Mouse (Mus musculus): ENCODE measurements around the gene Bicc1. TPM values are rescaled to one million over a fixed set of nuclear protein-coding genes. Genes with fewer than 3 reads are reported as not detected.
A peak's percentile ranks its signal among the peaks of the same experiment; 100 is the strongest.

Gene Bicc1
- polyA plus RNA-seq, 1 experiment from 2014 or later = 37.5 TPM

GRCm38 (mm10) chr10:71140281-71140845 lies 19.1 kb downstream of the Bicc1 start:
- Histone ChIP-seq H3K9ac (no peak overlapping the region), H3K36me3 (no peaks in the 10 kb centered on the region), H3K4me3 (replicated peaks) (no peak overlapping the region), H3K4me2 (replicated peaks) (no peak overlapping the region), H3K4me1 (peaks cover 40% of the 10 kb centered on the region), H3K27ac (replicated peaks) (peak overlapping the region; percentile 79), H3K9me3 (replicated peaks) (no peaks in the 10 kb centered on the region), H3K27me3 (no peaks in the 10 kb centered on the region)
- 44% methylated on average over 6 of the region's 6 CpGs for WGBS
- ATAC-seq (ENCODE audit: insufficient number of reproducible peaks, low FRiP score, low TSS enrichment, low read depth) = no peak

GRCm38 (mm10) chr10:71138852-71139197 lies 20.7 kb downstream of the Bicc1 start:
- WGBS = 66% methylated on average over 2 of the region's 2 CpGs
- no peaks in the 10 kb centered on the region for H3K27me3 ChIP-seq
- no peak for ATAC-seq (ENCODE audit: insufficient number of reproducible peaks, low FRiP score, low TSS enrichment, low read depth)
- H3K27ac ChIP-seq (replicated peaks) = peak overlapping the region; percentile 71
- no peak overlapping the region for H3K4me2 ChIP-seq (replicated peaks)
- no peak overlapping the region for H3K9ac ChIP-seq
- H3K9me3 ChIP-seq (replicated peaks) = no peaks in the 10 kb centered on the region
- no peaks in the 10 kb centered on the region for H3K36me3 ChIP-seq
- H3K4me3 ChIP-seq (replicated peaks) = no peak overlapping the region
- H3K4me1 ChIP-seq = peaks cover 50% of the 10 kb centered on the region

DNA sequence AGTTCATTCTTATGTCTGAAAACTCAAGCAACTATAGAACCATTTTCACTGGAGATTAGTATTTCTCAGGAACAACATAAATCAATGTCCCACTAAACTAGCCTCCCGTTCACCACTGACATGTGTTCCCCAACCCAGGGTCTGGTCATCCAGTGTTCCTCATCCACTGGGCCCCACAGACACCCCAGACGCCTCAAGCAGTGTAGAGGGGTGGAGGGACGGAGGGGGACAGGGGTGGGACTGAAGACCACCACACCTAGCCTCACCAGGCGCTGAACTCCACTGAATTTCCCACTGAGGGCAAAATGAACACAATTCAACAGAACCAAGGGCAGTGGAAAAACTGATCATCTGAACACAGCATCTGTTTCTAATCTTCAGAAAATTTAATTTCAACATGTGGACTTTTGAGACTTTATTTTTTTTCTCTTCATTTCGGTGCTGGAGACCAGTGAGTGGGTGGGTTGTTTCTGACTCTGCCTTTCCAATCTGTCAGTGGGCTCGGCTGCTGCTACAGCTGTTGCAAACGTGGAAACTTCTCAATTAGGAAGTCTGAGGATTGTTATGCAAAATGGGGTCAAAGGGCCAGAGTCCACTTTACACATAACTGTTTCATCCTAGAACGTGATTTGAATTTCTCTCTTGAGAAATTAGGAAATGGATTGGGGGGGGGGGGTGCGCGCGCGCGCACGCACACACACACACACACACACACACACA lies 21.2 kb downstream of the Bicc1 start:
- no peak; the same call in 1 of the 2 replicates for ATAC-seq (ENCODE audit: insufficient number of reproducible peaks, low FRiP score, low TSS enrichment, low read depth)
- WGBS = 52% methylated on average over 14 of the region's 14 CpGs
- peak overlapping the region; percentile 71 for H3K27ac ChIP-seq (replicated peaks)

GRCm38 (mm10) chr10:71137606-71138005 lies 21.9 kb downstream of the Bicc1 start:
- Histone ChIP-seq H3K36me3 (no peaks in the 10 kb centered on the region), H3K9ac (no peak overlapping the region), H3K9me3 (replicated peaks) (no peaks in the 10 kb centered on the region), H3K4me1 (peaks cover 50% of the 10 kb centered on the region), H3K4me2 (replicated peaks) (no peak overlapping the region), H3K4me3 (replicated peaks) (no peak overlapping the region), H3K27me3 (no peaks in the 10 kb centered on the region), H3K27ac (replicated peaks) (peak overlapping the region; percentile 71; the same call in 1 of the 2 replicates)
- no peak for ATAC-seq (ENCODE audit: insufficient number of reproducible peaks, low FRiP score, low TSS enrichment, low read depth)
- 93% methylated on average over 9 of the region's 9 CpGs for WGBS

More for the DNA sequence above, 21.2 kb downstream of the Bicc1 start:
- Histone ChIP-seq H3K4me1 (peaks cover 50% of the 10 kb centered on the region), H3K9ac (no peak overlapping the region), H3K4me2 (replicated peaks) (no peak overlapping the region), H3K27me3 (no peaks in the 10 kb centered on the region), H3K9me3 (replicated peaks) (no peaks in the 10 kb centered on the region), H3K4me3 (replicated peaks) (no peak overlapping the region), H3K36me3 (no peaks in the 10 kb centered on the region)

GRCm38 (mm10) chr10:71131333-71131732 lies 28.2 kb downstream of the Bicc1 start:
- H3K36me3 ChIP-seq = no peaks in the 10 kb centered on the region
- ATAC-seq (ENCODE audit: insufficient number of reproducible peaks, low FRiP score, low TSS enrichment, low read depth) = no peak
- no peak overlapping the region for H3K4me2 ChIP-seq (replicated peaks)
- peaks cover 18% of the 10 kb centered on the region for H3K4me1 ChIP-seq
- H3K27me3 ChIP-seq = no peaks in the 10 kb centered on the region
- 65% methylated on average over 9 of the region's 9 CpGs for WGBS
- H3K27ac ChIP-seq (replicated peaks) = no peak overlapping the region
- H3K4me3 ChIP-seq (replicated peaks) = no peak overlapping the region
- H3K9me3 ChIP-seq (replicated peaks) = no peaks in the 10 kb centered on the region
- H3K9ac ChIP-seq = no peak overlapping the region

DNA sequence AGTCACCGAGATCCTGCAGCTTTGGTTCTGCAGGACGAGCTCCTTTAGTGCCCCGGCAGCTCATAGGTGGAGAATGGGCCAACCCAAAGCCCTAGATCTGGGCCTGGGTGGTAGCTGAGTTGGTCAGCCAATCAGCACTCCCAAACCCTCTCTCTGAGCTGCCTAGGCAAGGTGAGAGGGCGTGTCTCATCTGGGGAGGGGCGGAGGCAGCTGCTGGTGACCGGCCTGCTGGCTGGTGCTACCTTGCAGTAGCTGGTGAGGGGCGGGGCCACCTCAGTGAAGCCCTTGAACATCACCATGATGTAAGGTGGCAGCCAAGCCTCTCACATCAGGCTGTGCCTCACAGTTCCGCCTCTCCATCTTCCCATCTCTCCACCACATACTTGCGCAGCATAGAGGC lies 29.2 kb downstream of the Bicc1 start:
- no peak for ATAC-seq (ENCODE audit: insufficient number of reproducible peaks, low FRiP score, low TSS enrichment, low read depth)
- no peak overlapping the region for H3K4me3 ChIP-seq (replicated peaks)
- no peaks in the 10 kb centered on the region for H3K9me3 ChIP-seq (replicated peaks)
- no peak overlapping the region for H3K9ac ChIP-seq
- 63% methylated on average over 9 of the region's 9 CpGs for WGBS
- no peak overlapping the region for H3K27ac ChIP-seq (replicated peaks)
- H3K36me3 ChIP-seq = no peaks in the 10 kb centered on the region
- peaks cover 9% of the 10 kb centered on the region; the same call in 1 of the 2 replicates for H3K4me1 ChIP-seq
- no peak overlapping the region for H3K4me2 ChIP-seq (replicated peaks)
- no peaks in the 10 kb centered on the region for H3K27me3 ChIP-seq

GRCm38 (mm10) chr10:71127951-71128331 lies 31.6 kb downstream of the Bicc1 start:
- Histone ChIP-seq H3K27me3 (no peaks in the 10 kb centered on the region), H3K9me3 (replicated peaks) (no peaks in the 10 kb centered on the region), H3K4me1 (no peaks in the 10 kb centered on the region), H3K36me3 (no peaks in the 10 kb centered on the region), H3K4me2 (replicated peaks) (no peak overlapping the region), H3K4me3 (replicated peaks) (no peak overlapping the region), H3K27ac (replicated peaks) (no peak overlapping the region), H3K9ac (no peak overlapping the region)
- ATAC-seq (ENCODE audit: insufficient number of reproducible peaks, low FRiP score, low TSS enrichment, low read depth) = no peak
- 70% methylated on average over 8 of the region's 8 CpGs for WGBS

GRCm38 (mm10) chr10:71127278-71127950 lies 32.1 kb downstream of the Bicc1 start:
- Histone ChIP-seq H3K36me3 (no peaks in the 10 kb centered on the region), H3K4me1 (no peaks in the 10 kb centered on the region), H3K27ac (replicated peaks) (no peak overlapping the region), H3K4me3 (replicated peaks) (no peak overlapping the region), H3K27me3 (no peaks in the 10 kb centered on the region), H3K9ac (no peak overlapping the region), H3K4me2 (replicated peaks) (no peak overlapping the region), H3K9me3 (replicated peaks) (no peaks in the 10 kb centered on the region)
- ATAC-seq (ENCODE audit: insufficient number of reproducible peaks, low FRiP score, low TSS enrichment, low read depth) = no peak
- WGBS = 73% methylated on average over 13 of the region's 13 CpGs

DNA sequence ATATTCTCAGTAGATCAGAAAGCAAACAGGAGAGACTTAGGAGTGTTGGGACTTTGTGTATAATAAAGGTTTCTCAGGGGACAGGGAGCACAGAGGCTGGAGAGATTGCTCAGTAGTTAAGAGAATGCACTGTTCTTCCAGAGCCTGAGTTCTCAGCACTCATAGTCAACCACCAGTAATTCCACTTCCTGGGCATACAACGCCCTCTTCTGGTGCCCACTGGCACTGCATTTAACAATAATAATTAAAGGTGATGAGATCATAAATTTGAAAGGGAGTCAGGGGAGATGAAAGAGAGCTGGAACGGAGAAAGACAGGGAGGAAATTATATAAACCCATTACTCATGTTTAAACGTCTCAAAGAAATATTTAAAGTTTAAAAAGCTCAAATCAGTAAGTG lies 35.5 kb downstream of the Bicc1 start:
- H3K9ac ChIP-seq = no peak overlapping the region
- H3K27ac ChIP-seq (replicated peaks) = no peak overlapping the region
- ATAC-seq (ENCODE audit: insufficient number of reproducible peaks, low FRiP score, low TSS enrichment, low read depth) = no peak
- H3K27me3 ChIP-seq = no peaks in the 10 kb centered on the region
- H3K4me2 ChIP-seq (replicated peaks) = no peak overlapping the region
- H3K4me1 ChIP-seq = peaks cover 20% of the 10 kb centered on the region
- WGBS = 42% methylated on average over 3 of the region's 3 CpGs
- H3K4me3 ChIP-seq (replicated peaks) = no peak overlapping the region
- H3K36me3 ChIP-seq = no peaks in the 10 kb centered on the region
- no peaks in the 10 kb centered on the region for H3K9me3 ChIP-seq (replicated peaks)

- no peak for ATAC-seq (ENCODE audit: insufficient number of reproducible peaks, low FRiP score, low TSS enrichment, low read depth)
- no peak overlapping the region for H3K4me3 ChIP-seq (replicated peaks)
- no peak overlapping the region for H3K9ac ChIP-seq
- peaks cover 25% of the 10 kb centered on the region for H3K4me1 ChIP-seq
- no peak overlapping the region for H3K27ac ChIP-seq (replicated peaks)
- no peaks in the 10 kb centered on the region for H3K36me3 ChIP-seq
- WGBS = 52% methylated on average over 4 of the region's 4 CpGs
- H3K27me3 ChIP-seq = no peaks in the 10 kb centered on the region
- H3K4me2 ChIP-seq (replicated peaks) = no peak overlapping the region
- no peaks in the 10 kb centered on the region for H3K9me3 ChIP-seq (replicated peaks)
Observed at GRCm38 (mm10) chr10:71123395-71123794, 36.1 kb downstream of the Bicc1 start.

DNA sequence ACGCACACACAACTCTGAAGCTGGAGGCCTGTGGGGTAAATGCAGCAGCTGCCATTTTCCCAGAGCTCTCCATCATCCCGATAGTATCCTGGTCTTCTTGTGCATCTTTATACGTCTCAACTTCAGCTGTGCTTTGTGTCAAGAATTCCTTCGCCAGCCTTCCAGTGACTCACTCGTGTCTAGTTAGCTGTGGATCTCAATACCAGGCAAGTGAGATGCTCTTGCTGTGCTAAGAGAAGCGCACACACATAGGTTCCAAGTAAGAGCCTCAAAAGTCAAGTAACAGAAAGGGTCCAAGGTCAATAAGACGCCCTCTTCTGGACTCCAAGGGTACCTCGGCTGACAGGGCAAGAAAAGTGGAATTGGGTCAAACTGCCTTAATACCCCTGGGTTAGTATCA lies 37.0 kb downstream of the Bicc1 start:
- 79% methylated on average over 8 of the region's 8 CpGs for WGBS
- Histone ChIP-seq H3K27me3 (no peaks in the 10 kb centered on the region), H3K27ac (replicated peaks) (no peak overlapping the region), H3K4me1 (peaks cover 35% of the 10 kb centered on the region), H3K4me3 (replicated peaks) (no peak overlapping the region), H3K9me3 (replicated peaks) (no peaks in the 10 kb centered on the region), H3K36me3 (no peaks in the 10 kb centered on the region), H3K9ac (no peak overlapping the region), H3K4me2 (replicated peaks) (no peak overlapping the region)
- ATAC-seq (ENCODE audit: insufficient number of reproducible peaks, low FRiP score, low TSS enrichment, low read depth) = no peak
